ENCODE assay signal across 15 mouse cellular contexts in the genomic region with DNA sequence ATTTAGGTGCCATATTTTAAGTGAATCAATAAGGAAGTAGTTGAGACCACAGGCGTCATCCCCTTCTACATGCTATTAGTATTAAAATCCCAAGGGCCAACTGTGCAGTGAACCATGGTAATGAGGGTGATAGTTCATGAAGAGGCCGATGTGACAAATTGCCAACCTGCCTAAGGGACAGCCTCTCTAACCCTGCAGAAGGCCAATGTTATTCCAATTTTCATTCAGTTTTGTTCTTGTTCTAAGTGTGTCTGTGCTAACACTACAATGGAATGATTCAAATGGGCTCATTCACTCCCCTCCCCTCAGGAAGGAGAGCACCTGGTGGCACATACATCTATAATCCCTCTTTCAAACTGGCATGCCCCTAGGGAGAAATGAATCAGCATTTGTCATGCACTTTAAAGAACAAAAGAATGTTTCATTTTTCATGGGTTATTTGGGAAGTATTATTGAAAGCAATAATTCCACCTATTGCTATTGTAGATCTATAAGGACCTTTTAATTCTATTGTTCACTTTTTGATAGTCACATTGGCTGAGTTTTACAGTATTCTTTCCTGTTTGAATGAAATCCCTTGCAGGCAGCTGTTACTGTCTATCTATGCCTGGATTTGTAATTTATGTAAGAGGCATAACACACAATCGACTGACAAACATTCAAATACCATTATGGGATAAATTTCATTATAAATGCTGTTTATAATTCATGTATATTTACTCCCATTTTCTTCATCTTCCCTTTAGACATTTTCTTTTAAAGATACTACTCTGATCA.
DNase-seq lines count a peak whose midpoint lies in the region; ATAC-seq lines count a peak whose summit lies in the region.
"Had no signal": no experiment of that assay in that cellular context is flagged by ENCODE, and none has a peak within 500 bp of the region (broad histone marks: within the 10 kb centered on the region; RNA-seq: fewer than 3 reads in every experiment).

No protein-coding gene starts in this region.

- no peak overlapping the region for H3K4me3 ChIP-seq in forebrain, embryonic 11.5 days (ENCODE audit: low read depth, low read length)
- H3K4me3 ChIP-seq in forebrain, embryonic 13.5 days: no peak overlapping the region
- H3K4me3 ChIP-seq in neural tube, embryonic 15.5 days (replicated peaks): no peak overlapping the region
- no peak overlapping the region for H3K4me3 ChIP-seq in limb, embryonic 13.5 days
- H3K4me3 ChIP-seq in liver, embryonic 12.5 days: no peak overlapping the region
- H3K4me3 ChIP-seq: heart, embryonic 15.5 days had no signal

- H3K9me3 ChIP-seq in forebrain, embryonic 11.5 days (ENCODE audit: control insufficient read depth, low read length): no peaks in the 10 kb centered on the region
- H3K9me3 ChIP-seq in forebrain, embryonic 13.5 days (replicated peaks): no peaks in the 10 kb centered on the region
- H3K9me3 ChIP-seq in neural tube, embryonic 15.5 days (replicated peaks): no peaks in the 10 kb centered on the region
- no peaks in the 10 kb centered on the region for H3K9me3 ChIP-seq in limb, embryonic 13.5 days
- H3K9me3 ChIP-seq in liver, embryonic 12.5 days (replicated peaks): no peaks in the 10 kb centered on the region
- H3K9me3 ChIP-seq: heart, embryonic 15.5 days had no signal

- no peak overlapping the region for H3K4me2 ChIP-seq in forebrain, embryonic 11.5 days (ENCODE audit: low read depth, low read length, severe bottlenecking)
- no peak overlapping the region for H3K4me2 ChIP-seq in forebrain, embryonic 13.5 days
- H3K4me2 ChIP-seq in neural tube, embryonic 15.5 days: no peak overlapping the region
- no peak overlapping the region for H3K4me2 ChIP-seq in limb, embryonic 13.5 days (replicated peaks)
- no peak overlapping the region for H3K4me2 ChIP-seq in liver, embryonic 12.5 days
- H3K4me2 ChIP-seq: heart, embryonic 15.5 days had no signal

- H3K27ac ChIP-seq in forebrain, embryonic 11.5 days (ENCODE audit: low read depth, low read length): no peak overlapping the region
- no peak overlapping the region for H3K27ac ChIP-seq in forebrain, embryonic 13.5 days
- H3K27ac ChIP-seq in neural tube, embryonic 15.5 days (replicated peaks): no peak overlapping the region
- H3K27ac ChIP-seq in limb, embryonic 13.5 days: no peak overlapping the region
- no peak overlapping the region for H3K27ac ChIP-seq in liver, embryonic 12.5 days
- H3K27ac ChIP-seq: heart, embryonic 15.5 days; kidney, postnatal 0 days had no signal

- no peaks in the 10 kb centered on the region for H3K4me1 ChIP-seq in forebrain, embryonic 11.5 days (replicated peaks; ENCODE audit: control insufficient read depth, insufficient read depth, low read length)
- no peaks in the 10 kb centered on the region for H3K4me1 ChIP-seq in forebrain, embryonic 13.5 days
- H3K4me1 ChIP-seq in neural tube, embryonic 15.5 days: no peaks in the 10 kb centered on the region
- no peaks in the 10 kb centered on the region; the same call in 1 of the 2 replicates for H3K4me1 ChIP-seq in limb, embryonic 13.5 days
- no peaks in the 10 kb centered on the region for H3K4me1 ChIP-seq in liver, embryonic 12.5 days
- H3K4me1 ChIP-seq: heart, embryonic 15.5 days had no signal

- H3K27me3 ChIP-seq in forebrain, embryonic 11.5 days (ENCODE audit: control insufficient read depth, insufficient read depth, low read length): no peaks in the 10 kb centered on the region
- H3K27me3 ChIP-seq in forebrain, embryonic 13.5 days: no peaks in the 10 kb centered on the region
- H3K27me3 ChIP-seq in neural tube, embryonic 15.5 days (replicated peaks): no peaks in the 10 kb centered on the region
- H3K27me3 ChIP-seq in limb, embryonic 13.5 days: no peaks in the 10 kb centered on the region
- H3K27me3 ChIP-seq in liver, embryonic 12.5 days (replicated peaks): no peaks in the 10 kb centered on the region
- H3K27me3 ChIP-seq: heart, embryonic 15.5 days had no signal

- ATAC-seq in forebrain, embryonic 11.5 days (replicated peaks; ENCODE audit: low FRiP score): peak; percentile 72; the same call in 1 of the 2 replicates
- ATAC-seq in forebrain, embryonic 13.5 days: no peak
- ATAC-seq in neural tube, embryonic 15.5 days (ENCODE audit: low FRiP score): no peak
- peak; percentile 66; the same call in 1 of the 2 replicates for ATAC-seq in limb, embryonic 13.5 days (ENCODE audit: low FRiP score, low read depth)
- no peak for ATAC-seq in liver, embryonic 12.5 days
- ATAC-seq: forebrain, postnatal 0 days had no signal

- no peak overlapping the region for H3K9ac ChIP-seq in forebrain, embryonic 11.5 days (ENCODE audit: low read length)
- H3K9ac ChIP-seq in forebrain, embryonic 13.5 days: no peak overlapping the region
- no peak overlapping the region for H3K9ac ChIP-seq in neural tube, embryonic 15.5 days (replicated peaks)
- no peak overlapping the region for H3K9ac ChIP-seq in limb, embryonic 13.5 days
- H3K9ac ChIP-seq in liver, embryonic 12.5 days: no peak overlapping the region
- H3K9ac ChIP-seq: forebrain, postnatal 0 days; heart, embryonic 15.5 days had no signal

- H3K36me3 ChIP-seq in forebrain, embryonic 11.5 days (ENCODE audit: control insufficient read depth, insufficient read depth, low read length): no peaks in the 10 kb centered on the region
- H3K36me3 ChIP-seq in forebrain, embryonic 13.5 days (ENCODE audit: poor library complexity, severe bottlenecking): no peaks in the 10 kb centered on the region
- H3K36me3 ChIP-seq in neural tube, embryonic 15.5 days: no peaks in the 10 kb centered on the region
- no peaks in the 10 kb centered on the region for H3K36me3 ChIP-seq in limb, embryonic 13.5 days
- H3K36me3 ChIP-seq in liver, embryonic 12.5 days: no peaks in the 10 kb centered on the region
- H3K36me3 ChIP-seq: heart, embryonic 15.5 days had no signal

- 53% methylated on average over 3 of the region's 3 CpGs for WGBS in forebrain, embryonic 11.5 days
- 49% methylated on average over 3 of the region's 3 CpGs for WGBS in forebrain, embryonic 13.5 days
- 11% methylated on average over 3 of the region's 3 CpGs for WGBS in neural tube, embryonic 15.5 days
- 53% methylated on average over 3 of the region's 3 CpGs for WGBS in limb, embryonic 13.5 days
- WGBS in liver, embryonic 12.5 days (ENCODE audit: insufficient replicate concordance): 52% methylated on average over 3 of the region's 3 CpGs

- no peak for DNase-seq in forebrain, embryonic 11.5 days (ENCODE audit: low spot score)
- DNase-seq in neural tube, embryonic 10.5 days (ENCODE audit: extremely low spot score, low spot score): peak; percentile 74
- no peak for DNase-seq in ovary, postnatal 36 days (ENCODE audit: low spot score)
- DNase-seq in frontal cortex, postnatal 36 days (ENCODE audit: low spot score in 2 of 2): no peak
- DNase-seq: adrenal gland, adult 2 months; cerebellum, adult 9-11 months; forebrain, postnatal 0 days; layer of hippocampus, adult 9-11 months; lung, postnatal 36 days had no signal

Comparison
In these comparisons a context has a peak if more than half of its experiments do, and no peak if none do; other contexts are left out.
1. ATAC-seq: peak in forebrain, embryonic 11.5 days (single experiment) and limb, embryonic 13.5 days (single experiment); none in forebrain, embryonic 13.5 days (single experiment), neural tube, embryonic 15.5 days (single experiment) and liver, embryonic 12.5 days (single experiment).